Mouse (Mus musculus): ENCODE measurements at regions not wholly inside any gene's neighbourhood (a gene's known extent, or its start where the extent isn't known, plus 50 kb on each side); places are given as distances from the start of the nearest gene placed in this dataset.

GRCm38 (mm10) chr8:32958331-32958730 is 470.2 kb upstream of the 5930422O12Rik start:
- no peak for DNase-seq (ENCODE audit: inconsistent age in 2 of 2, low spot score in 1 of 2)

DNA sequence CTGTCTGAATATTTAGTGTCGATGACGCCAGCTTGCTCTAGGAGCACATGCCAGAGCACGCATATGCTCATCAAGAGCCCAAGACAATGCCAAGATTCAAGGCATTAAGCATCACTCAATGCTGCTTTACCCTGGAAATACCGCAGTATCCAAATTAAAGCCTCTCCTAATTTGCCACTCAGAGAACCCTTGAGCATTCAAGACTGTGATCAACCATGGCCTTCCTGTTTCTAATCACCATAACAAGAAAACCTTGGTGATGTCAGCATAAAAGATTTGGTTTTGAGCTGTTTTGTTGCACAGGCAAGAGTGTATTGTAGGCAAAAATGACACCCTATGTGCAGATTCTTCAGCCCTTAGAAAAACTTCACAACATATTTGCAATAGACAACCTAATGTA is 469.7 kb upstream of the 5930422O12Rik start:
- no peak for DNase-seq (ENCODE audit: inconsistent age in 2 of 2, low spot score in 1 of 2)

- DNase-seq (ENCODE audit: inconsistent age in 2 of 2, low spot score in 1 of 2) = no peak
Measured at GRCm38 (mm10) chr8:32959326-32960064, 469.0 kb upstream of the 5930422O12Rik start.

- DNase-seq (ENCODE audit: inconsistent age in 2 of 2, low spot score in 1 of 2) = no peak
Measured at GRCm38 (mm10) chr8:32990216-32990615, 438.3 kb upstream of the 5930422O12Rik start.

GRCm38 (mm10) chr8:33003967-33004564 is 424.4 kb upstream of the 5930422O12Rik start:
- no peak for DNase-seq (ENCODE audit: inconsistent age in 2 of 2, low spot score in 1 of 2)

DNA sequence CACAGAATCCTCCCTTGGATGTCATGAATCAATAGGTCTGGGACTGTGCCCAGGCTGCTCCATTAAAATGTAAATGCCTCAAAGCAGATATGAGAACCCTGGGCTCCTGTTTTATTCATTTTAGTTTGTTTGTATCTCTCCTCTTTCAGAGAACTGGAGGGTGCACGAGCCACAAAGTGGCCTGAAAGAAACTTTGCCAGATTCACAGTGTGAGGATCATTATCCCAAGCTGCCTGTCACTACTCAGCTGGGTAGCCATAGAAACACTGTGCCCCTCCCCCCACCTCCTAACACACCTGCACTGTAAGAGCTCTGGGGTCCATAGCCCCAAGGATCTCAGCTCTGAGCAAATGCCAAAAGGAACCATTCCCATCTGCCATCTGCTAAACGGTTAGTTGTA is 423.9 kb upstream of the 5930422O12Rik start:
- DNase-seq (ENCODE audit: inconsistent age in 2 of 2, low spot score in 1 of 2) = no peak

- no peak for DNase-seq (ENCODE audit: inconsistent age in 2 of 2, low spot score in 1 of 2)
Measured at GRCm38 (mm10) chr8:33010106-33010505, 418.4 kb upstream of the 5930422O12Rik start.

GRCm38 (mm10) chr8:33012784-33013183 is 415.7 kb upstream of the 5930422O12Rik start:
- DNase-seq (ENCODE audit: inconsistent age in 2 of 2, low spot score in 1 of 2) = no peak

DNA sequence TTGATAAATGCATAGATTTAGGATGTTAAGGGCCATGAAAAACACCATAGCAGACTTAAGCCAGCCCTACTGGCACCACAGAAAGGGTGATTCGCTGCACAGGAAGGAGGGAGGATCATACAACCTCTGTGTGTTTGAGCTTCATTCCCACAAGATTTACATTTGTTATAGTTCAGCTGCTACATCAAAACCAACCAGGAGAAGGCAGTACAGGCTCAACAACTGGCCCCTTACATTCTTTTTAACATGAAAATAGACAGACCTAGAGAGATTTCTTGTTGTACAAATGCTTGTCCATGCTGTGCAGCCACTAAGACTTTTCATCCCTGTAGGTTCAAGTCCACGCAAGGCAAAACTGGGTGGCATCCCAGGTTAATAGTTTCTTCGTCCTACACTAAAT is 412.6 kb upstream of the 5930422O12Rik start:
- peak in 1 of 2 experiments; percentile 68 for DNase-seq (ENCODE audit: inconsistent age in 2 of 2, low spot score in 1 of 2)

GRCm38 (mm10) chr8:33026973-33027372 is 401.5 kb upstream of the 5930422O12Rik start:
- DNase-seq (ENCODE audit: inconsistent age in 2 of 2, low spot score in 1 of 2) = no peak

GRCm38 (mm10) chr8:33029453-33029852 is 399.1 kb upstream of the 5930422O12Rik start:
- DNase-seq (ENCODE audit: inconsistent age in 2 of 2, low spot score in 1 of 2) = no peak

- no peak for DNase-seq (ENCODE audit: inconsistent age in 2 of 2, low spot score in 1 of 2)
Measured at GRCm38 (mm10) chr8:33052017-33052416, 376.5 kb upstream of the 5930422O12Rik start.

DNA sequence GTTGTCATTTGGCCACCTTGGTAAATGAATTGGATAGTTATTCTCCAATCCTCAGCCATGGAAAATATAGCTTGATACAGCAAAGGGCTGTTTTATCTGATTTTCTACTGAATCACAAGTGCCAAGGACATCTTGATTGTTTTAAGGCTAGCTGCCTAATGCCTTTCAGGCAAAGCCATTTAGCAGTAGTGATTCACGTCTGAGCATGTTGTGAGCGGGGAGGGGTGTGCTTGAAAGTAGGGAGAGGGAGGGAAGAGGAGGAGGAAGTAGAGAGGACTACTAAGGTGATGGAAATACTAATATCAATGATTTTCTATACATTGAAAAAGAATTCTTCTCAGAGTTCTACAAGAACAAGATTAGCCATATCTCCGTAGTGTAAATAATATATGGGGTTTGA is 362.9 kb upstream of the 5930422O12Rik start:
- peak; percentile 45 to 78 for DNase-seq (ENCODE audit: inconsistent age in 2 of 2, low spot score in 1 of 2)

DNA sequence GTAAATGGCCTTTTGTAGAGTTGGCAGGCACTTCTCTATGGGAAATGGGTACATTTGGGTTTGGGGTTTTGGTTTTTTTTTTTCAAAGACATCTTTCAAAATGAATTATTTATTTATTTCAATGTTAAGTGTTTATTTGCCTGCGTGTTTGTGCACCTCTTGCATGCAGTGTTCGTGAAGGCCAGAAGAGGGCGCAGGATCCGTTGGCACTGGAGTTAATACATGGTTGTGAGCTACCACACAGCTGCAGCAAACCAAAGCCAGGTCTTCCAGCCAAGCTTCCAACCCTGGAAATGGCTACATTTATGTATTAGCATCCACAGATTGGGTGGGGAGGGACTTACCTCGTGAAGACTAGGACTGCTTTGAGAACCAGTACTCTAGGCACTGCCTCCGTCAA is 362.3 kb upstream of the 5930422O12Rik start:
- DNase-seq (ENCODE audit: inconsistent age in 2 of 2, low spot score in 1 of 2) = no peak

GRCm38 (mm10) chr8:33067453-33068039 is 361.0 kb upstream of the 5930422O12Rik start:
- DNase-seq (ENCODE audit: inconsistent age in 2 of 2, low spot score in 1 of 2) = no peak

GRCm38 (mm10) chr8:33068468-33068867 is 360.0 kb upstream of the 5930422O12Rik start:
- DNase-seq (ENCODE audit: inconsistent age in 2 of 2, low spot score in 1 of 2) = no peak

- DNase-seq (ENCODE audit: inconsistent age in 2 of 2, low spot score in 1 of 2) = no peak
Measured at GRCm38 (mm10) chr8:33075186-33075585, 353.3 kb upstream of the 5930422O12Rik start.

GRCm38 (mm10) chr8:33076253-33076652 is 352.3 kb upstream of the 5930422O12Rik start:
- no peak for DNase-seq (ENCODE audit: inconsistent age in 2 of 2, low spot score in 1 of 2)

DNA sequence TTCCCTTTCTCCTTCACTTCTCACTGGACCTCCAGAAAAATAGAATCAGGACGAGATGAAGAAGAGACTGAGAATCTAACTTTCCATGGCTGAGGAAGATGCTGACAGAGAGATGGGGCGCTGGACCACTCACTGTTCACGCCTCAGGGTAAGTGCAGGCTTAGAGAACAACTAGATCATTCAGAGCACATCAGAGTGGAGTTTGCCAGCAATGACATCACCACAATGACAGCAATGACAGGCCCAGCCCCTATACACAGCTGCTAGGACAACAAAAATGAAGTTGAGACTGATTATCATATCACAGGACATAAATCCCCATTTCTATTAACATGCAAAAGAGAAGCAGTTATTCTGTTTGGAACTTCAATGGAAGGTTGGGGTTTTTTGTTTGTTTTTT is 350.4 kb upstream of the 5930422O12Rik start:
- DNase-seq (ENCODE audit: inconsistent age in 2 of 2, low spot score in 1 of 2) = no peak

DNA sequence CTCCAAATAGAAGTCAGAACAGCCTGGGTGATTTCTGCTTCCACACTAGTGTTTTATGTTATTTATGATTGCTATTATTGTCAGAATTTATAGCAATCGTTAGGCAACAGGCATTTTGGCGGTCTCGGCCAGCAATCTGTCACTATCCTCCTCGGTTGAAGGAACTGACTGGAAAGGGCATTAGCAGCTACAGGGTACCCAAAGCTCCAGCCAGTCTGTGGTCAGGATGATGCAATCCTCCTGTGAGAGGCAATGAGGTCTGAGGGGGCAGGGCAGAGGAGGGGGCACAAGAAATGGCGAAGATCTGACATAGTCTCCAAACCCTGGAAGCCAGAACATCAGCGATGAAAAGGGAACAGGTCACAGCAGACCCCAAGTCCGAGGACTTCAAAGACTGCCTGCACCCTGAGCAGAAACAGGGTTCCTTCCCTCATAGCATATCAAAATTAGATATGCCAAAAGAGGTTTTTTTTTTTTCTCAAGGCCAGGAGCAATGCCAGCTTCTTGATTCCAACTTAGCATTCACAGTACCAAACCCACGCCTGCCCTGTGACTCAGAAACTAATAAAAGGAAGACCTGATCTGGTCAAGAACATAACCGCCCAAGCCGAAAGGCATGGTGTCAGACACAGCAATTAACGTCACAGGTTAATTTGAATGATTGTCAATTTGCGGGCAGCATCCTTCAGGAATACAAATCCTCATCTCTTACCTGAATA is 348.5 kb upstream of the 5930422O12Rik start:
- DNase-seq (ENCODE audit: inconsistent age in 2 of 2, low spot score in 1 of 2) = peak; percentile 70 to 87

DNA sequence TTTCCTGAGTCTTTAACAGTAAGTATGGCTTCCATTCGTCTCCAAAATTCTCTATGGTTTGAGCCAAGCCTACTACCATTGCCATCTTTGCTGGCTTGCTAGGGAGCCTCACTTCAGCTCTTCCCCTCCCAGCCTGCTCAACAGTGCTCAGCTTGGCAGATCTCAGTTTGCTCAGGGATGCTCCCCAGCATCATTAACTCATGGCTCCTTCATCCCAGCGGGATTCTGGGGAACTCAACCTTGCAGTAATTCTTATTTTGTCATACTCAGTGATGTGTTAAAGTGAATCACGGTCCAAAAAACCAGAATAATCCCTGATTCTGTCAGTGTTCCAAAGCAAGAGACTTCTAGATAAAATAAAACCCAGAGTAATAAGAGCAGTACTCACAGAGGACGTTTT is 346.6 kb upstream of the 5930422O12Rik start:
- DNase-seq (ENCODE audit: inconsistent age in 2 of 2, low spot score in 1 of 2) = no peak

DNA sequence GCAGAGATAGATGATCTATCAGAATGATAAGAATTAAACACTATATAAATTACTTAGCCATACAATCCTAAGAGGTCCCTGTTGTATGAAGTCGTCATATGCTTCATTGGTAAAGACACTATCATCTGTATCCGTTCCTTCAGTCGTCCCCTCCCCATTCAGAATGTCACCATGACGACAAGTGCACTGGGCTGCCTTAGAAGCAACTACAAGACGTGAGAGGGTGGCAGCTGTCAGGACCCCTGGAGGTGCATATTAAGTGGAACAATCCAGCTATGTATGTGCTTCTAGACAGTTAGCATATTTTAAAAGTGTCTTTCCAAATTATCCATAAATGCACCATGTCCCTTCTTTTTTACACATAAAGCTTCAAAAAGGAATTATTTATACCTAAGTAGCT is 343.0 kb upstream of the 5930422O12Rik start:
- DNase-seq (ENCODE audit: inconsistent age in 2 of 2, low spot score in 1 of 2) = no peak
